Comparison of ENCODE assay signal across 9 mouse cellular contexts in genomic region chr5:22345894-22346635, GRCm38 (mm10). TPM values are rescaled to one million over a fixed set of nuclear protein-coding genes. Genes with fewer than 3 reads are reported as not detected.
DNase-seq lines count a peak whose midpoint lies in the region; ATAC-seq lines count a peak whose summit lies in the region.
"Had no signal": no experiment of that assay in that cellular context is flagged by ENCODE, and none has a peak within 500 bp of the region (broad histone marks: within the 10 kb centered on the region; RNA-seq: fewer than 3 reads in every experiment).

No protein-coding gene starts in this region.

- DNase-seq in heart, postnatal 10 days = no peak
- DNase-seq in embryo, embryonic 11 days = peak; percentile 13
- DNase-seq in thymus, postnatal 25 days = no peak
- DNase-seq in urinary bladder, postnatal 36 days (ENCODE audit: low spot score in 2 of 2) = no peak
- DNase-seq in ovary, postnatal 36 days (ENCODE audit: low spot score) = no peak

- H3K4me1 ChIP-seq in heart, embryonic 13.5 days = peaks cover 23% of the 10 kb centered on the region
- H3K4me1 ChIP-seq in hindbrain, embryonic 12.5 days = peaks cover 20% of the 10 kb centered on the region
- peaks cover 21% of the 10 kb centered on the region for H3K4me1 ChIP-seq in midbrain, embryonic 12.5 days

- ATAC-seq in heart, embryonic 13.5 days (ENCODE audit: extremely low read depth, insufficient number of reproducible peaks, low FRiP score, low TSS enrichment) = no peak
- no peak for ATAC-seq in hindbrain, embryonic 12.5 days (ENCODE audit: low FRiP score)
- no peak; the same call in 1 of the 2 replicates for ATAC-seq in midbrain, embryonic 12.5 days (ENCODE audit: low FRiP score, low read depth)

- WGBS in heart, embryonic 13.5 days = 35% methylated on average over 14 of the region's 14 CpGs
- 31% methylated on average over 14 of the region's 14 CpGs for WGBS in hindbrain, embryonic 12.5 days
- WGBS in midbrain, embryonic 12.5 days = 35% methylated on average over 14 of the region's 14 CpGs

- peak overlapping the region; percentile 65; the same call in 1 of the 2 replicates for H3K4me3 ChIP-seq in heart, embryonic 13.5 days
- H3K4me3 ChIP-seq in hindbrain, embryonic 12.5 days = 0 out of 2 replicates have a peak overlapping the region, but pooled peaks have one; percentile 57
- H3K4me3 ChIP-seq in midbrain, embryonic 12.5 days = peak overlapping the region; percentile 69; the same call in 1 of the 2 replicates
- H3K4me3 ChIP-seq: myocyte had no signal

- H3K4me2 ChIP-seq in heart, embryonic 13.5 days = peak overlapping the region; percentile 97
- H3K4me2 ChIP-seq in hindbrain, embryonic 12.5 days (replicated peaks) = peak overlapping the region; percentile 91; the same call in 1 of the 2 replicates
- peak overlapping the region; percentile 90 for H3K4me2 ChIP-seq in midbrain, embryonic 12.5 days (replicated peaks)

- no peak overlapping the region for H3K9ac ChIP-seq in heart, embryonic 13.5 days
- H3K9ac ChIP-seq in hindbrain, embryonic 12.5 days = no peak overlapping the region
- H3K9ac ChIP-seq in midbrain, embryonic 12.5 days (replicated peaks) = no peak overlapping the region

- H3K36me3 ChIP-seq in heart, embryonic 13.5 days = no peaks in the 10 kb centered on the region
- H3K36me3 ChIP-seq in hindbrain, embryonic 12.5 days = no peaks in the 10 kb centered on the region
- H3K36me3 ChIP-seq in midbrain, embryonic 12.5 days = no peaks in the 10 kb centered on the region

- no peak overlapping the region for H3K27ac ChIP-seq in heart, embryonic 13.5 days (replicated peaks)
- H3K27ac ChIP-seq in hindbrain, embryonic 12.5 days = 0 out of 2 replicates have a peak overlapping the region, but pooled peaks have one; percentile 5
- peak overlapping the region; percentile 84; the same call in 1 of the 2 replicates for H3K27ac ChIP-seq in midbrain, embryonic 12.5 days (replicated peaks)

- no peaks in the 10 kb centered on the region for H3K9me3 ChIP-seq in heart, embryonic 13.5 days
- H3K9me3 ChIP-seq in hindbrain, embryonic 12.5 days (replicated peaks) = no peaks in the 10 kb centered on the region
- H3K9me3 ChIP-seq in midbrain, embryonic 12.5 days = no peaks in the 10 kb centered on the region

- intact Hi-C loops in heart, postnatal 10 days (cut with DNase I) = no loop called here

- peaks cover 96% of the 10 kb centered on the region for H3K27me3 ChIP-seq in heart, embryonic 13.5 days (replicated peaks)
- peaks cover 60% of the 10 kb centered on the region for H3K27me3 ChIP-seq in hindbrain, embryonic 12.5 days
- H3K27me3 ChIP-seq in midbrain, embryonic 12.5 days = peaks cover 56% of the 10 kb centered on the region

RNA-seq across cellular contexts. Expression of gene Reln, which starts 1.6 kb away (rescaled TPM):
- polyA plus RNA-seq in heart, embryonic 13.5 days (2015; fragmentation: Nextera tagmentation; extraction: Ambion mirVana) = 2.5 and 2.8 TPM in 2 replicates
- total RNA-seq in heart, postnatal 10 days (2021) = 1 to 10 TPM; 3.2 to 3.8 TPM
- polyA plus RNA-seq in hindbrain, embryonic 12.5 days (2016; fragmentation: Nextera tagmentation; extraction: Ambion mirVana) = 12.9 and 13.1 TPM in 2 replicates
- polyA plus RNA-seq in midbrain, embryonic 12.5 days (2016; fragmentation: Nextera tagmentation; extraction: Ambion mirVana) = 17.8 and 20.9 TPM in 2 replicates
